17 mouse cellular contexts compared by ENCODE assay signal in genomic region chr17:84165735-84166134, GRCm38 (mm10). TPM values are rescaled to one million over a fixed set of nuclear protein-coding genes. Genes with fewer than 3 reads are reported as not detected.
DNase-seq lines count a peak whose midpoint lies in the region; ATAC-seq and TF ChIP-seq lines count a peak whose summit lies in the region.
"Had no signal": no experiment of that assay in that cellular context is flagged by ENCODE, and none has a peak within 500 bp of the region (broad histone marks: within the 10 kb centered on the region; RNA-seq: fewer than 3 reads in every experiment).

No protein-coding gene starts in this region.

- 77% methylated on average over 3 of the region's 3 CpGs for WGBS in stomach, postnatal 0 days
- 92% methylated on average over 3 of the region's 3 CpGs for WGBS in hindbrain, embryonic 10.5 days

- no peak overlapping the region for H3K27ac ChIP-seq in stomach, postnatal 0 days (replicated peaks)
- H3K27ac ChIP-seq in hindbrain, embryonic 10.5 days, result no peak overlapping the region
- H3K27ac ChIP-seq: embryonic facial prominence, embryonic 12.5 days; forebrain, embryonic 13.5 days; heart, embryonic 10.5 days; limb, embryonic 10.5 days had no signal

- H3K36me3 ChIP-seq in stomach, postnatal 0 days (ENCODE audit: control insufficient read depth, insufficient read depth, low read length), result no peaks in the 10 kb centered on the region
- H3K36me3 ChIP-seq in hindbrain, embryonic 10.5 days, result no peaks in the 10 kb centered on the region
- H3K36me3 ChIP-seq: embryonic facial prominence, embryonic 12.5 days; heart, embryonic 10.5 days; limb, embryonic 10.5 days had no signal

- DNase-seq in gastrocnemius, postnatal 25 days, result peak; percentile 3
- DNase-seq in gastrocnemius, adult 8-10 months (ENCODE audit: low spot score in 2 of 2), result no peak
- peak; percentile 0 to 1 for DNase-seq in kidney, postnatal 4 days
- no peak for DNase-seq in kidney, adult 18-20 months
- peak; percentile 2 to 10 for DNase-seq in spleen, postnatal 10 days (ENCODE audit: low spot score in 2 of 2)
- DNase-seq in spleen, adult 12 weeks (ENCODE audit: low spot score), result no peak
- DNase-seq in stomach, postnatal 0 days (ENCODE audit: low spot score), result peak; percentile 11
- DNase-seq in hindbrain, embryonic 10.5 days (ENCODE audit: low spot score), result no peak
- DNase-seq: cerebellum, adult 2 months; gastrocnemius, postnatal 14 days; lung, embryonic 14.5 days had no signal

- no peak for TF ChIP-seq CTCF in stomach, postnatal 0 days (IDR thresholded peaks at IDR 0.05; ENCODE audit: low read depth)

- H3K27me3 ChIP-seq in stomach, postnatal 0 days (ENCODE audit: control insufficient read depth, insufficient read depth, low read length), result no peaks in the 10 kb centered on the region
- no peaks in the 10 kb centered on the region for H3K27me3 ChIP-seq in hindbrain, embryonic 10.5 days (ENCODE audit: insufficient read depth, poor library complexity, severe bottlenecking)
- H3K27me3 ChIP-seq: embryonic facial prominence, embryonic 12.5 days; forebrain, embryonic 13.5 days had no signal

- H3K9me3 ChIP-seq in stomach, postnatal 0 days (ENCODE audit: control insufficient read depth, low read length), result no peaks in the 10 kb centered on the region
- no peaks in the 10 kb centered on the region for H3K9me3 ChIP-seq in hindbrain, embryonic 10.5 days
- H3K9me3 ChIP-seq: embryonic facial prominence, embryonic 12.5 days; forebrain, embryonic 13.5 days; heart, embryonic 10.5 days; limb, embryonic 10.5 days had no signal

- no peak for TF ChIP-seq EP300 in stomach, postnatal 0 days (optimal IDR thresholded peaks at IDR 0.05)

- H3K4me2 ChIP-seq in stomach, postnatal 0 days (replicated peaks; ENCODE audit: low read depth), result no peak overlapping the region
- H3K4me2 ChIP-seq: embryonic facial prominence, embryonic 12.5 days; forebrain, embryonic 13.5 days; liver, embryonic 11.5 days; lung, embryonic 14.5 days had no signal

- H3K9ac ChIP-seq in stomach, postnatal 0 days (ENCODE audit: low read length), result no peak overlapping the region
- H3K9ac ChIP-seq: embryonic facial prominence, embryonic 12.5 days; forebrain, embryonic 13.5 days; lung, embryonic 14.5 days had no signal

- no peak overlapping the region for H3K4me3 ChIP-seq in stomach, postnatal 0 days (ENCODE audit: low read depth, low read length)
- no peak overlapping the region for H3K4me3 ChIP-seq in hindbrain, embryonic 10.5 days
- H3K4me3 ChIP-seq: embryonic facial prominence, embryonic 12.5 days; erythroblast, embryonic 14.5 days; forebrain, embryonic 13.5 days; heart, embryonic 10.5 days; limb, embryonic 10.5 days had no signal

- 0 out of 2 replicates have a peak, but pooled peaks have one; percentile 33 for ATAC-seq in stomach, postnatal 0 days (ENCODE audit: low FRiP score, low TSS enrichment)
- ATAC-seq: forebrain, embryonic 13.5 days had no signal

- peaks cover 6% of the 10 kb centered on the region; the same call in 1 of the 2 replicates for H3K4me1 ChIP-seq in stomach, postnatal 0 days (replicated peaks; ENCODE audit: control insufficient read depth, insufficient read depth)
- peaks cover 23% of the 10 kb centered on the region for H3K4me1 ChIP-seq in hindbrain, embryonic 10.5 days (replicated peaks)

RNA-seq across cellular contexts. Expression of gene Zfp36l2, which starts 22.0 kb away (rescaled TPM):
- total RNA-seq in gastrocnemius, postnatal 25 days (2021), result 10 to 100 TPM; 10.1 to 14.9 TPM
- 10 to 100 TPM in 1 of 4 experiments, 1 to 10 TPM in 3; 5.1 to 10.3 (median 7.5) TPM for total RNA-seq in gastrocnemius, adult 8-10 months (2022)
- 17.5 and 18.3 TPM in 2 replicates for polyA plus RNA-seq in stomach, postnatal 0 days (2015; fragmentation: Nextera tagmentation; extraction: Ambion mirVana)
- 9.3 and 9.9 TPM in 2 replicates for polyA plus RNA-seq in hindbrain, embryonic 10.5 days (2016; fragmentation: Nextera tagmentation; extraction: Ambion mirVana)

Comparison
In these comparisons a context has a peak if more than half of its experiments do, and no peak if none do; other contexts are left out.
1. DNase-seq: peak in gastrocnemius, postnatal 25 days (single experiment), kidney, postnatal 4 days (2 of 2), spleen, postnatal 10 days (2 of 2) and stomach, postnatal 0 days (single experiment); none in gastrocnemius, adult 8-10 months (0 of 2), kidney, adult 18-20 months (single experiment), spleen, adult 12 weeks (single experiment) and hindbrain, embryonic 10.5 days (single experiment).